Mouse (Mus musculus) adrenal gland, postnatal 0 days (tissue): ENCODE data around the gene Camk2n2. TPM values are rescaled to one million over a fixed set of nuclear protein-coding genes. Genes with fewer than 3 reads are reported as not detected.

Source experiments
- microRNA-seq: library from miRNA; unstranded; fragments of <30 nt; microRNA quantifications from one replicate; pipeline ENCODE4, GENCODE M21; 2016; ENCODE audit warnings: borderline replicate concordance; ENCODE audit not compliant: insufficient number of aligned reads
- polyA plus RNA-seq: library from polyadenylated mRNA; unstranded; fragments of >200 nt; fragmentation: Nextera tagmentation; extraction: Ambion mirVana; gene quantifications from 2 replicates; pipeline ENCODE4 v1.2.1, GENCODE M21; 2015

Camk2n2 gene
- polyA plus RNA-seq, result 3.7 and 7.8 TPM in 2 replicates

DNA sequence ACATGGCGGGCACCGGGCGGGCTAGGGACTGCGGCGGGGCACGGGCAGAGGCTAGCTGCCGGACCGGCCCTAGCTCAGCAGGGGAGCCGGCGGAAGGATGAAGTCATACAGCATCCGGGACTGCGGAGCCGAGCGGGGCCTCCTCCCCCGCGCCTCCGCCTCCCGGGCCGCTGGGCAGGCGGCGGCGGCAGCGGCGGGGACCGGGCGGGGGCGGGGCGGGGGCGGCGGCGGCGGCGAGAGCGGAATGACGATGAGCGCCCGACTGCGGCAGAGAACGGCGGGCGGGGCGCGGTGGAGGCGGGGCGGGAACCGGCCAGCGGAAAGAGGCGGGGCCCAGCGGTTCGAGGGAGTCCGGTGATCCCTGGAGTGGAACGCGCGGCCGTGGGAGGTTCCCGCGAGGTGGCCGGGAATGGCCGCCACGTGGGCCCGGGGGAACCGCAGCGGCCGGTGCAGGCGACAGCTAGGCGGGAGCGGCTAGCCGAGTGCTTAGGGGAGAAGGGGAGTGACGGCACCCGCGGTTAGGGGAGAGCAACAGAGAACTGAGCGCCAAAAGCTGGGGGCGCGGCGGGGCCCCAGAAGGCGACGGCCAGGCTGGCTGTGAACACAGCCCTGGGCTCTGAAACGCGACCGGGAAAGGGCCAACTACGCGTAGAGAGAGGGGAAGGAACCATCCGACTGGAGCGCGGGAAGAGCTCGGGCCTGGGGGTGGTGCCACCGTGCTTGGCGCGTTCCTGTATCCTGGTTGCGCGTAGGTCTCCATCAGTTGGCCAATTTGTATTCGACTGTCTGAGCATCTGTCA is at the start of gene Camk2n2:
Gene Camk2n2, minus strand, starts transcription at position 97 of the 800 bp plus-strand sequence.

GRCm38 (mm10) chr16:20668013-20668412 is 46.9 kb upstream of the Camk2n2 start, which contains the start of gene Eif4g1:
Eif4g1 (plus strand) TSS chr16:20668313.

GRCm38 (mm10) chr16:20651076-20651946 is 30.2 kb upstream of the Camk2n2 start, which contains the start of gene Psmd2:
Psmd2 (plus strand) TSS chr16:20651652.

GRCm38 (mm10) chr16:20629731-20630634 is 8.9 kb upstream of the Camk2n2 start, which contains the start of gene Ece2:
Ece2 (plus strand) TSS chr16:20629828.

DNA sequence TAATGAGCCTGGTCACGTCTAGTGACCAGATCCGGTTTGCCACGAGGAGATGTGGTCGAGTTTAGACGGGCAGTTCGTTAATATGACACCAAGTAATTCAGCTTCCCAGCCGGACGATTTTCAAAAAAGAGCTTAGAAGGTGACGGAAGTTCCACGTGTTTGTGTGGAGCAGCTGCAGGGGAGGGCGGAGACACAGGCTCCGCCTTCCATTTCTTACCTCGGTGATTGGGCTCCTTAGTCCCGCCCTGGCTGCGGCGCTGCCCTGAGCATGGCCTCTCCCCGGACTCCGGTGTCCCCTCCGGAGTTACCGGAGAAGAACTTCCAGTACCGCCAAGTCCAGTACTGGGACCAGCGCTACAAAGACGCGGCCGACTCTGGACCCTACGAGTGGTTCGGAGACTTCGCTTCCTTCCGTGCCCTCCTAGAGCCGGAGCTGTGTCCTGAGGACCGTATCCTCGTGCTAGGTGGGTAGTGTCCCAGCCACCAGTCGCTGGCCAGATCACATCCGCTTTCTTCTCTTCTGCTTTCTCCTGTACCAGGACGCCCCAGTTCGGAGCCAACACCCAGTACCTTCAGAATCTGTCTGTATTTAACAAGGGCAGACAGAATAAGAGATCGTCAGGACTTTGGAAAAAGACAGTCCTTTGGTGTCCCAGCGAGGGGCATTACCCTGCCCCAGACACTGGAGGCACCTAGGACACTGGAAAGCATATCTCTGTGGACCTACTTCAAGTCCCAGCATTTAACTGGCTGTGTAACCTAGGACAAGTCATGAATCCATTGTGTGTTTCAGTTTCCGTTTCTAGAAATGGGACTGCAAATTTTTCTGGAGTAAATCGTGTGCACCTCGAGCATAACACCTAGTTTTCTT is 9.5 kb downstream of the Camk2n2 start, which contains the start of the genes Eef1akmt4, Gm49333 and Alg3:
Gene Eef1akmt4, plus strand, starts transcription at position 237 of the 871 bp plus-strand sequence.
Gene Gm49333, plus strand, starts transcription at position 254 of the 871 bp plus-strand sequence.
Gene Alg3, minus strand, starts transcription at position 379 of the 871 bp plus-strand sequence.

DNA sequence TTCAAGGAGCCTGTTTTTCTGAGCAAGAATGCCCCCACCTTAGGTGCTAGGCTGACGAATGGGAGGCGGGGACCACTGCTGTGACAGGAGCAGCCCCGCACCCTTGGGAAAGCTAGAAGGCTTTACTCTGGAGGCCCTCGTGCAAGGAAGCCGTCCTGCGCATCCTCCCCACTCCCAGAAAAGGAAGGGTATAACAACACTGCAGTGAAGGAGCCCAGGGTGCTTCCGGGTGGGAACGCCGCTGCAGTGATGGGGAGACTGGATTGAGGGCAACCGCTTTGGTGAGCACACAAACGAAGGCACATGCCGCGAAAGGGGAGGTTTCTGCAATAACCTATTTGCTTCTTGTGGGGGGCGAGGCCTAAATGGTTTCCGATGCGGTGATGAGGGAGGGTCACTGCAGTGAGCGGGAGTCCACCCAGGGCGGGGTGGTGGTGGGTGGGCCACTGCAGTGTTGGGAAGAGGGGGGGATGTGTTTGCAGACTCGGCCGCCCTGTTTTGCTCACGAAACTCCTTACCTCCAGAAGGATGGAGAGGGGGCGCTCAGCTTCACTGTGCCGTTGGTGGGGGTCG is 31.6 kb downstream of the Camk2n2 start, which contains the start of gene Vwa5b2:
Gene Vwa5b2, plus strand, starts transcription at position 106 of the 573 bp plus-strand sequence.

Small RNA genes within 50 kb of the gene (microRNA-seq; reads per million reads assigned to microRNA genes)
- 10.2 reads per million, percentile 14 among the genes with 10 or more reads in this experiment for gene Mir1224

Other genes with a start within 250 kb of the Camk2n2 start
- gene Abcc5, start 194.9 kb downstream of the Camk2n2 start, polyA plus RNA-seq, result 32.8 and 40.6 TPM in 2 replicates
- 60.8 and 62.9 TPM in 2 replicates for gene Eif2b5, start 122.5 kb downstream of the Camk2n2 start, polyA plus RNA-seq
- gene Dvl3, start 104.3 kb downstream of the Camk2n2 start, polyA plus RNA-seq, result 14.3 and 18.0 TPM in 2 replicates
- gene Ap2m1, start 85.8 kb downstream of the Camk2n2 start, polyA plus RNA-seq, result 460 and 512 TPM in 2 replicates
- 41.1 and 47.2 TPM in 2 replicates for gene Abcf3, start 72.7 kb downstream of the Camk2n2 start, polyA plus RNA-seq
- 5.4 and 9.7 TPM in 2 replicates for gene Vwa5b2, start 31.8 kb downstream of the Camk2n2 start, polyA plus RNA-seq
- gene Eef1akmt4, start 9.7 kb downstream of the Camk2n2 start, polyA plus RNA-seq, result 11.8 and 16.2 TPM in 2 replicates
- gene Gm49333, start 9.7 kb downstream of the Camk2n2 start, polyA plus RNA-seq, result not detected in 2 replicates
- gene Alg3, start 9.6 kb downstream of the Camk2n2 start, polyA plus RNA-seq, result 17.8 and 26.2 TPM in 2 replicates
- 2.9 and 3.8 TPM in 2 replicates for gene Ece2, start 8.5 kb upstream of the Camk2n2 start, polyA plus RNA-seq
- 156 and 204 TPM in 2 replicates for gene Psmd2, start 30.4 kb upstream of the Camk2n2 start, polyA plus RNA-seq
- gene Eif4g1, start 47.0 kb upstream of the Camk2n2 start, polyA plus RNA-seq, result 73.9 and 94.5 TPM in 2 replicates
- 10.6 and 14.7 TPM in 2 replicates for gene Fam131a, start 72.0 kb upstream of the Camk2n2 start, polyA plus RNA-seq
- gene Polr2h, start 96.4 kb upstream of the Camk2n2 start, polyA plus RNA-seq, result 137 and 171 TPM in 2 replicates
- gene Clcn2, start 96.5 kb upstream of the Camk2n2 start, polyA plus RNA-seq, result 13.3 and 27.2 TPM in 2 replicates
- 5.3 and 9.5 TPM in 2 replicates for gene Chrd, start 111.8 kb upstream of the Camk2n2 start, polyA plus RNA-seq
- 1.5 and 2.5 TPM in 2 replicates for gene Thpo, start 113.2 kb upstream of the Camk2n2 start, polyA plus RNA-seq